Mouse (Mus musculus): ENCODE data around the gene Tjp1. TPM values are rescaled to one million over a fixed set of nuclear protein-coding genes. Genes with fewer than 3 reads are reported as not detected.

The Tjp1 gene
- polyA plus RNA-seq, 1 experiment from 2014 or later, result 17.4 TPM

- Histone ChIP-seq H3K9me3 (ENCODE audit: control insufficient read depth, low read length) (no peaks in the 10 kb centered on the region), H3K27me3 (ENCODE audit: control insufficient read depth, insufficient read depth, low read length) (no peaks in the 10 kb centered on the region), H3K9ac (ENCODE audit: low read depth, low read length) (no peak overlapping the region), H3K4me2 (replicated peaks; ENCODE audit: low read depth, low read length) (no peak overlapping the region), H3K4me3 (ENCODE audit: low read depth, low read length) (no peak overlapping the region), H3K36me3 (ENCODE audit: control insufficient read depth, insufficient read depth, low read length) (no peaks in the 10 kb centered on the region), H3K4me1 (replicated peaks; ENCODE audit: control insufficient read depth, insufficient read depth, low read length) (no peaks in the 10 kb centered on the region), H3K27ac (ENCODE audit: low read depth, low read length) (no peak overlapping the region)
- DNase-seq (ENCODE audit: low spot score), result no peak
- no peak for ATAC-seq (ENCODE audit: low FRiP score)
- 35% methylated on average over 8 of the region's 8 CpGs for WGBS
Observed at GRCm38 (mm10) chr7:65470214-65470613, 57.4 kb downstream of the Tjp1 start.

- Histone ChIP-seq H3K27ac (ENCODE audit: low read depth, low read length) (no peak overlapping the region), H3K9ac (ENCODE audit: low read depth, low read length) (no peak overlapping the region), H3K4me2 (replicated peaks; ENCODE audit: low read depth, low read length) (no peak overlapping the region), H3K27me3 (ENCODE audit: control insufficient read depth, insufficient read depth, low read length) (no peaks in the 10 kb centered on the region), H3K4me3 (ENCODE audit: low read depth, low read length) (no peak overlapping the region), H3K9me3 (ENCODE audit: control insufficient read depth, low read length) (no peaks in the 10 kb centered on the region), H3K4me1 (replicated peaks; ENCODE audit: control insufficient read depth, insufficient read depth, low read length) (no peaks in the 10 kb centered on the region), H3K36me3 (ENCODE audit: control insufficient read depth, insufficient read depth, low read length) (no peaks in the 10 kb centered on the region)
- ATAC-seq (ENCODE audit: low FRiP score) (no peak), DNase-seq (ENCODE audit: low spot score) (no peak)
- WGBS, result 26% methylated on average over 6 of the region's 6 CpGs
Observed at GRCm38 (mm10) chr7:65469666-65470065, 57.9 kb downstream of the Tjp1 start.

GRCm38 (mm10) chr7:65468191-65468590, 59.4 kb downstream of the Tjp1 start:
- H3K4me3 ChIP-seq (ENCODE audit: low read depth, low read length), result no peak overlapping the region
- no peak overlapping the region for H3K27ac ChIP-seq (ENCODE audit: low read depth, low read length)
- ATAC-seq (ENCODE audit: low FRiP score) (no peak), DNase-seq (ENCODE audit: low spot score) (no peak)
- no peaks in the 10 kb centered on the region for H3K9me3 ChIP-seq (ENCODE audit: control insufficient read depth, low read length)
- H3K9ac ChIP-seq (ENCODE audit: low read depth, low read length), result no peak overlapping the region
- H3K4me2 ChIP-seq (replicated peaks; ENCODE audit: low read depth, low read length), result no peak overlapping the region
- no peaks in the 10 kb centered on the region for H3K4me1 ChIP-seq (replicated peaks; ENCODE audit: control insufficient read depth, insufficient read depth, low read length)
- H3K36me3 ChIP-seq (ENCODE audit: control insufficient read depth, insufficient read depth, low read length), result no peaks in the 10 kb centered on the region
- WGBS, result 89% methylated on average over 8 of the region's 8 CpGs
- H3K27me3 ChIP-seq (ENCODE audit: control insufficient read depth, insufficient read depth, low read length), result no peaks in the 10 kb centered on the region

- Histone ChIP-seq H3K27me3 (ENCODE audit: control insufficient read depth, insufficient read depth, low read length) (no peaks in the 10 kb centered on the region), H3K27ac (ENCODE audit: low read depth, low read length) (no peak overlapping the region), H3K9me3 (ENCODE audit: control insufficient read depth, low read length) (no peaks in the 10 kb centered on the region), H3K4me3 (ENCODE audit: low read depth, low read length) (no peak overlapping the region), H3K9ac (ENCODE audit: low read depth, low read length) (no peak overlapping the region), H3K4me1 (replicated peaks; ENCODE audit: control insufficient read depth, insufficient read depth, low read length) (no peaks in the 10 kb centered on the region), H3K4me2 (replicated peaks; ENCODE audit: low read depth, low read length) (no peak overlapping the region), H3K36me3 (ENCODE audit: control insufficient read depth, insufficient read depth, low read length) (no peaks in the 10 kb centered on the region)
- ATAC-seq (ENCODE audit: low FRiP score) (no peak), DNase-seq (ENCODE audit: low spot score) (no peak)
- 88% methylated on average over 4 of the region's 4 CpGs for WGBS
Observed at GRCm38 (mm10) chr7:65467306-65468021, 60.1 kb downstream of the Tjp1 start.

GRCm38 (mm10) chr7:65466137-65466536, 61.4 kb downstream of the Tjp1 start:
- H3K4me1 ChIP-seq (replicated peaks; ENCODE audit: control insufficient read depth, insufficient read depth, low read length), result no peaks in the 10 kb centered on the region
- 44% methylated on average over 11 of the region's 11 CpGs for WGBS
- ATAC-seq (ENCODE audit: low FRiP score) (no peak), DNase-seq (ENCODE audit: low spot score) (no peak)
- H3K27me3 ChIP-seq (ENCODE audit: control insufficient read depth, insufficient read depth, low read length), result no peaks in the 10 kb centered on the region
- H3K4me2 ChIP-seq (replicated peaks; ENCODE audit: low read depth, low read length), result no peak overlapping the region
- no peaks in the 10 kb centered on the region for H3K36me3 ChIP-seq (ENCODE audit: control insufficient read depth, insufficient read depth, low read length)
- H3K27ac ChIP-seq (ENCODE audit: low read depth, low read length), result no peak overlapping the region
- no peak overlapping the region for H3K9ac ChIP-seq (ENCODE audit: low read depth, low read length)
- no peak overlapping the region for H3K4me3 ChIP-seq (ENCODE audit: low read depth, low read length)
- H3K9me3 ChIP-seq (ENCODE audit: control insufficient read depth, low read length), result no peaks in the 10 kb centered on the region

- ATAC-seq (ENCODE audit: low FRiP score), result no peak
- WGBS, result 91% methylated on average over 3 of the region's 3 CpGs
- Histone ChIP-seq H3K36me3 (ENCODE audit: control insufficient read depth, insufficient read depth, low read length) (no peaks in the 10 kb centered on the region), H3K4me2 (replicated peaks; ENCODE audit: low read depth, low read length) (no peak overlapping the region), H3K27me3 (ENCODE audit: control insufficient read depth, insufficient read depth, low read length) (no peaks in the 10 kb centered on the region), H3K27ac (ENCODE audit: low read depth, low read length) (no peak overlapping the region), H3K4me1 (replicated peaks; ENCODE audit: control insufficient read depth, insufficient read depth, low read length) (no peaks in the 10 kb centered on the region), H3K9ac (ENCODE audit: low read depth, low read length) (no peak overlapping the region), H3K9me3 (ENCODE audit: control insufficient read depth, low read length) (no peaks in the 10 kb centered on the region), H3K4me3 (ENCODE audit: low read depth, low read length) (no peak overlapping the region)
- DNase-seq (ENCODE audit: low spot score), result no peak
Observed at GRCm38 (mm10) chr7:65464518-65465037, 63.0 kb downstream of the Tjp1 start.

GRCm38 (mm10) chr7:65463438-65463837, 64.1 kb downstream of the Tjp1 start:
- Histone ChIP-seq H3K27me3 (ENCODE audit: control insufficient read depth, insufficient read depth, low read length) (no peaks in the 10 kb centered on the region), H3K4me1 (replicated peaks; ENCODE audit: control insufficient read depth, insufficient read depth, low read length) (no peaks in the 10 kb centered on the region), H3K27ac (ENCODE audit: low read depth, low read length) (no peak overlapping the region), H3K9ac (ENCODE audit: low read depth, low read length) (no peak overlapping the region), H3K4me2 (replicated peaks; ENCODE audit: low read depth, low read length) (no peak overlapping the region), H3K4me3 (ENCODE audit: low read depth, low read length) (no peak overlapping the region), H3K36me3 (ENCODE audit: control insufficient read depth, insufficient read depth, low read length) (no peaks in the 10 kb centered on the region), H3K9me3 (ENCODE audit: control insufficient read depth, low read length) (no peaks in the 10 kb centered on the region)
- DNase-seq (ENCODE audit: low spot score) (no peak), ATAC-seq (ENCODE audit: low FRiP score) (no peak)
- 83% methylated on average over 4 of the region's 4 CpGs for WGBS

GRCm38 (mm10) chr7:65461412-65461811, 66.2 kb downstream of the Tjp1 start:
- Histone ChIP-seq H3K9me3 (ENCODE audit: control insufficient read depth, low read length) (no peaks in the 10 kb centered on the region), H3K36me3 (ENCODE audit: control insufficient read depth, insufficient read depth, low read length) (no peaks in the 10 kb centered on the region), H3K4me3 (ENCODE audit: low read depth, low read length) (no peak overlapping the region), H3K4me1 (replicated peaks; ENCODE audit: control insufficient read depth, insufficient read depth, low read length) (no peaks in the 10 kb centered on the region), H3K27me3 (ENCODE audit: control insufficient read depth, insufficient read depth, low read length) (no peaks in the 10 kb centered on the region), H3K27ac (ENCODE audit: low read depth, low read length) (no peak overlapping the region), H3K9ac (ENCODE audit: low read depth, low read length) (no peak overlapping the region), H3K4me2 (replicated peaks; ENCODE audit: low read depth, low read length) (no peak overlapping the region)
- DNase-seq (ENCODE audit: low spot score) (no peak), ATAC-seq (ENCODE audit: low FRiP score) (no peak)
- WGBS, result 100% methylated on average over 1 of the region's 1 CpGs

GRCm38 (mm10) chr7:65460196-65460595, 67.4 kb downstream of the Tjp1 start:
- Histone ChIP-seq H3K9ac (ENCODE audit: low read depth, low read length) (no peak overlapping the region), H3K36me3 (ENCODE audit: control insufficient read depth, insufficient read depth, low read length) (no peaks in the 10 kb centered on the region), H3K4me1 (replicated peaks; ENCODE audit: control insufficient read depth, insufficient read depth, low read length) (no peaks in the 10 kb centered on the region), H3K9me3 (ENCODE audit: control insufficient read depth, low read length) (no peaks in the 10 kb centered on the region), H3K4me3 (ENCODE audit: low read depth, low read length) (no peak overlapping the region), H3K4me2 (replicated peaks; ENCODE audit: low read depth, low read length) (no peak overlapping the region), H3K27me3 (ENCODE audit: control insufficient read depth, insufficient read depth, low read length) (no peaks in the 10 kb centered on the region), H3K27ac (ENCODE audit: low read depth, low read length) (no peak overlapping the region)
- 88% methylated on average over 3 of the region's 3 CpGs for WGBS
- no peak for DNase-seq (ENCODE audit: low spot score)
- no peak for ATAC-seq (ENCODE audit: low FRiP score)

All from hindbrain, embryonic 11.5 days (tissue).